Mouse (Mus musculus) monocyte, adult 59 days (primary cell): ENCODE data around the gene Irf2bpl. TPM values are rescaled to one million over a fixed set of nuclear protein-coding genes. Genes with fewer than 3 reads are reported as not detected.

ENCODE experiments used
- total RNA-seq, 2 experiments: library from RNA; stranded (reverse); gene quantifications; one replicate each; pipeline ENCODE4 v1.2.4; 2023

Irf2bpl gene
- 10 to 100 TPM; 23.8 to 26.1 TPM for total RNA-seq

GRCm38 (mm10) chr12:86884197-86885058 is at the start of gene Irf2bpl:
Irf2bpl (minus strand) TSS chr12:86884798.

Other genes with a start within 250 kb of the Irf2bpl start
- gene Vash1, start 206.1 kb downstream of the Irf2bpl start, total RNA-seq = under 1 TPM in 1 of 2 experiments, not detected in 1; 0.18 TPM
- 1 to 10 TPM; 2.7 to 3.1 TPM for gene Angel1, start 158.3 kb downstream of the Irf2bpl start, total RNA-seq
- not detected for gene Lrrc74a, start 150.4 kb downstream of the Irf2bpl start, total RNA-seq
- gene Cipc, start 62.2 kb upstream of the Irf2bpl start, total RNA-seq = 10 to 100 TPM; 13.9 TPM
- not detected for gene Zdhhc22, start 105.6 kb upstream of the Irf2bpl start, total RNA-seq
- not detected for gene Tmem63c, start 136.5 kb upstream of the Irf2bpl start, total RNA-seq
- gene Ngb, start 217.7 kb upstream of the Irf2bpl start, total RNA-seq = under 1 TPM in 1 of 2 experiments, not detected in 1; 0.79 TPM